Mouse (Mus musculus): ENCODE measurements around the gene Zfp354b. TPM values are rescaled to one million over a fixed set of nuclear protein-coding genes. Genes with fewer than 3 reads are reported as not detected.

Zfp354b gene
- total RNA-seq, 2 experiments from 2014 or later = 1.4 to 2.6 TPM

- DNase-seq = peak; percentile 77
These were observed 45.1 kb downstream of the Zfp354b start for GRCm38 (mm10) chr11:50886231-50886932.

- no peak for DNase-seq
These were observed 47.7 kb downstream of the Zfp354b start for GRCm38 (mm10) chr11:50883756-50884155.

GRCm38 (mm10) chr11:50878641-50879040, 52.8 kb downstream of the Zfp354b start:
- DNase-seq = no peak

Other genes starting within 250 kb of the Zfp354b start
- 1 to 10 TPM; 8.2 to 9.5 TPM for gene Zfp354c, start 103.9 kb downstream of the Zfp354b start, total RNA-seq (2021)
- 1 to 10 TPM in 1 of 2 experiments, under 1 TPM in 1; 0.57 to 1.5 TPM for gene Zfp879, start 90.1 kb downstream of the Zfp354b start, total RNA-seq (2021)
- under 1 TPM; 0.21 to 0.24 TPM for gene Grm6, start 80.9 kb downstream of the Zfp354b start, total RNA-seq (2021)
- 1 to 10 TPM; 2.2 to 4.8 TPM for gene Zfp454, start 44.0 kb downstream of the Zfp354b start, total RNA-seq (2021)
- 1 to 10 TPM; 4.9 to 7.0 TPM for gene Zfp2, start 15.5 kb downstream of the Zfp354b start, total RNA-seq (2021)
- gene 4933414I15Rik, start 12.1 kb upstream of the Zfp354b start, total RNA-seq (2021) = not detected
- gene Prop1, start 22.1 kb upstream of the Zfp354b start, total RNA-seq (2021) = not detected
- not detected for gene Olfr1378, start 34.9 kb upstream of the Zfp354b start, total RNA-seq (2021)
- not detected for gene Olfr1377, start 50.3 kb upstream of the Zfp354b start, total RNA-seq (2021)
- gene Olfr51, start 72.0 kb upstream of the Zfp354b start, total RNA-seq (2021) = not detected
- under 1 TPM; 0.09 to 0.33 TPM for gene Olfr54, start 82.6 kb upstream of the Zfp354b start, total RNA-seq (2021)
- gene Olfr1375, start 116.5 kb upstream of the Zfp354b start, total RNA-seq (2021) = not detected
- 1 to 10 TPM; 4.5 to 5.8 TPM for gene Zfp354a, start 127.6 kb upstream of the Zfp354b start, total RNA-seq (2021)